Mouse (Mus musculus) macrophage (primary cell): ENCODE measurements around the gene March7. TPM values are rescaled to one million over a fixed set of nuclear protein-coding genes. Genes with fewer than 3 reads are reported as not detected.

Source experiments
- H3K27ac ChIP-seq: fragments of 350-480 bp; formaldehyde crosslinking; 2 replicates; pipeline ENCODE4 v1.9.0; 2021
- H3K36me3 ChIP-seq: fragments of 350-480 bp; formaldehyde crosslinking; 2 replicates; pipeline ENCODE4 v1.9.0; 2021; ENCODE audit errors: inconsistent target
- H3K4me3 ChIP-seq: fragments of 350-480 bp; formaldehyde crosslinking; 2 replicates; pipeline ENCODE4 v1.9.0; 2021; ENCODE audit errors: inconsistent target
- H3K79me2 ChIP-seq: fragments of 350-480 bp; formaldehyde crosslinking; 2 replicates; pipeline ENCODE4 v1.9.0; 2021; ENCODE audit errors: inconsistent target
- WGBS: methylation state at CpG from one replicate; pipeline ENCODE4 v1.1.7; 2026; ENCODE audit warnings: inconsistent platforms; ENCODE audit not compliant: missing documents; 5-methylcytosine and 5-hydroxymethylcytosine counted together
- polyA plus RNA-seq: library from polyadenylated mRNA; stranded (reverse); fragments of 250-400 nt; gene quantifications from 3 replicates; pipeline ENCODE4 v1.2.4, GENCODE M21; 2018; ENCODE audit warnings: inconsistent platforms
- total RNA-seq, 78 experiments: library from RNA; depleted of rRNA; stranded (reverse); fragments of 250-400 nt; gene quantifications; 1 replicate in 9 of 78; 2 replicates in 24 of 78; 3 replicates in 43 of 78; 4 replicates in 2 of 78; pipeline ENCODE4 v1.2.4; 2018; ENCODE audit warnings: inconsistent platforms in 56 of 78

March7 gene
- 100 to 1,000 TPM; 192 to 503 (median 288) TPM for total RNA-seq (2018; cell fraction: chromatin; rRNA removed)
- 10 to 100 TPM; 33.5 to 60.6 (median 41.9) TPM for total RNA-seq (2018; cell fraction: cytosol; rRNA removed)
- 100 to 1,000 TPM; 107 to 319 (median 174) TPM for total RNA-seq (2018; cell fraction: nucleus; rRNA removed)
- 36.4 to 41.1 TPM (median 40.1 TPM) in 3 replicates for polyA plus RNA-seq

DNA sequence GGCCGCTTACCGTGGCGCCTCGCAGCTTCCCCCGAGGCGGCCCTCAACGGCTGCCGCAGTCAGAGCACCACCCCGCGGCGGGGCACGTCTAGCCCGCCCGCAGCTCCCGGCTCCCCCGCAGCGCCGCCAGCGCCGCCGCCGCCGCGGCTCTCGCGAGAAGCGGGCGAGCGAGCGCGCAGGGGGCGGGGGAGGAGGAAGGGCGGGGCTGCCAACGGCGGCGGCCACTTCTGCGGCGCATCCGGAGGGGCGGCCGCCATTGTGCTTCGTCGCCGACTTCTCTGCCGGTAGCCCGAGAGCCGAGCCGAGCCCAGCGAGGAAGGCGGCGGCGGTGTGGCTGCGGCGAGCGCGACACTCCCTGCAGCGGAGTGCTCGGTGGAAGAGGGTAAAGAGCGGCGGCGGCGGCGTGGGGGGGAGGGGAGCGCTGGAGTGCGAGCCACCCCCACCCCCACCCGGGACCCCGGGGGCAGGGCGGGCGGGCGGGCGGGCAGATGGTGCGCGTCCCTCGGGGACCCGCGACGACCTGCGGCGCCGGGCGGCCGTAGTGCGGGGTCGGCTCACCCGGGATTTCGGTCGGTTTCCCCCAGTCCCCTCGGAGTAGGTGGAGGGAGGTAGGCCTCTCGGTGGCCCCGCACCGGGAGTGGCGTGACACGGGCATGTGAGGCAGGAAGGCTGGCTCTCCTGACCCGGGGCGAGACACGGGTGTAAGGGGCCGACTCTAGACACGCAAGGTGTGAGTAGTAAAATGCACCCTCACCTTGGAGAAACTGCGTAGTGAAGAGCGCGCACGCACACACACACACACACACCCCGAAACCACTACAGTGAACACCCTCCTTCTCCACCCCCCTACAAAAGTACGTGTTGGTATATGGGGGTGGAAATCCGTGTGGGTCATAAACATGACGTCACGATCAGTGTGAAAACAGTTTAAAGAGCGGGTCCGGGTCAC lies at the start of gene March7, which contains the start of gene Baz2b:
Gene March7, plus strand, starts transcription at position 185 of the 949 bp plus-strand sequence.
Gene Baz2b, minus strand, starts transcription at position 137 of the 949 bp plus-strand sequence.
- Histone ChIP-seq H3K4me3 (peak within 1 kb of the TSS; percentile 83), H3K36me3 (no peaks in the 10 kb centered on the region), H3K27ac (peak within 1 kb of the TSS; percentile 67), H3K79me2 (peaks cover 65% of the 10 kb centered on the region)
- under 1% methylated on average over 82 of the region's 109 CpGs for WGBS

DNA sequence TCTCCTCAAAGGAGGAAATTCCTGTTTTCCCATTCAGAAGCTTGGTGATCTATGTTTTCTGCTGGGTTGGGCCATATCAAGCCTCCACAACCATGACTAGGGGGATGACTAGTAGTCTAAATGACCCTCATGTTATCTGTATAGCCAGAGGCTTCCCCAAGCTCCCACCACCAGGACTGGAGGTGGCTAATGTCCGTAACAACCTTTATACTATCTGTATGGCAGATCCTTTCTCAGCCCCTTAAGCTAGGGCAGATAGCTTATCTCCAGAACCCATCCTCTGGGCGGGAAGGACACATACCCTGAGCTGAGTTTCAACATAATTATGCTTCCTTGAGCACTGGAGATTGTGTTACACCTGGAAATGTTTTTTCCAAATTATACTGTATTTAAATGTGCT lies 45.9 kb upstream of the March7 start:
- no peaks in the 10 kb centered on the region for H3K79me2 ChIP-seq
- no peaks in the 10 kb centered on the region for H3K36me3 ChIP-seq
- H3K4me3 ChIP-seq = no peak overlapping the region
- no peak overlapping the region for H3K27ac ChIP-seq
- WGBS = 95% methylated on average over 2 of the region's 2 CpGs

DNA sequence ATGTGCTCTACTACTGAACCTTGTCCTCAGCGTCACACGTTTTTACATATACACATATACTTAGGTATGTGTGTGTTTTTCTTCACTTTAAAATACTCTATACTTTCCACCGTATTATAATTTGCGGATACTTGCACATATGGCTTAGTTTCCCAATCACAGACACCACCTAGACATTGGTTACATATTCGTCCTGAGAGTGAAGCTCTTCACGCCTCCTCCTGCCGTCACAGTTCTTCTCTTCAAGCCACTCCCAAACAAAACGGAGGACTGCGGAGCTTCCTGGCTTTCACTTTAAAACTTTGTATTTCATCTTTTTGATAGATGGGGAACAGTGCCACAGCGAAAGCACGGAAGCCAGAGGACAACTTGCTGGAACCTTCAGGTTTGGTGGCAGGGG lies 44.0 kb upstream of the March7 start:
- Histone ChIP-seq H3K4me3 (no peak overlapping the region), H3K27ac (no peak overlapping the region), H3K36me3 (no peaks in the 10 kb centered on the region), H3K79me2 (no peaks in the 10 kb centered on the region)
- WGBS = 82% methylated on average over 11 of the region's 11 CpGs

- WGBS = 91% methylated on average over 4 of the region's 4 CpGs
These were observed 42.8 kb upstream of the March7 start for GRCm38 (mm10) chr2:60166878-60167277.

GRCm38 (mm10) chr2:60171786-60172530 lies 37.7 kb upstream of the March7 start:
- Histone ChIP-seq H3K27ac (peak overlapping the region; percentile 68), H3K4me3 (no peak overlapping the region; the same call in 1 of the 2 replicates), H3K36me3 (no peaks in the 10 kb centered on the region), H3K79me2 (no peaks in the 10 kb centered on the region)
- 41% methylated on average over 7 of the region's 7 CpGs for WGBS

More at GRCm38 (mm10) chr2:60166878-60167277, 42.8 kb upstream of the March7 start:
- H3K4me3 ChIP-seq = no peak overlapping the region
- no peaks in the 10 kb centered on the region for H3K79me2 ChIP-seq
- no peaks in the 10 kb centered on the region for H3K36me3 ChIP-seq
- no peak overlapping the region for H3K27ac ChIP-seq

DNA sequence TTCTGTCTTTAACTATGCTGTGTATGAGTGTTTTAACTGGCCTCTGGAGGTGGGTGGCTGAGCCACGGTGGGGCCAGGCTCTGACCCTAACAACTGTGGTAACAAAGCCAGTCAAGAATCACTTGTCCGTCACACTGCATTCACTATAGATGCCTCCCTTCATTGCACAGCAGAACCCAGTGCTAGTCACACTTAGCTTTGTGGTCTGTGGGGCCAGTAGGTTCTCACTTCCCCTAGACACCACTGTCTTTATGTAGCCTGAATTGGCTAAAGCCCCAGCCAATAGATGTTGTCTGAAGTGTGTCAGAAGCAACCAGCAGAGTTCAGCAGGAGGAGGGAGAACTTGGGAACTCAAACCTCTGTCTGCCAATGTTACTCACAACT lies 37.2 kb upstream of the March7 start:
- H3K79me2 ChIP-seq = no peaks in the 10 kb centered on the region
- peak overlapping the region; percentile 68 for H3K27ac ChIP-seq
- no peak overlapping the region; the same call in 1 of the 2 replicates for H3K4me3 ChIP-seq
- WGBS = 5% methylated on average over 2 of the region's 2 CpGs
- no peaks in the 10 kb centered on the region for H3K36me3 ChIP-seq

- H3K4me3 ChIP-seq = no peak overlapping the region
- peak overlapping the region; percentile 68 for H3K27ac ChIP-seq
- WGBS = 69% methylated on average over 3 of the region's 3 CpGs
- no peaks in the 10 kb centered on the region for H3K36me3 ChIP-seq
- no peaks in the 10 kb centered on the region for H3K79me2 ChIP-seq
These were observed 36.5 kb upstream of the March7 start for GRCm38 (mm10) chr2:60173190-60173589.

- Histone ChIP-seq H3K79me2 (no peaks in the 10 kb centered on the region), H3K4me3 (no peak overlapping the region), H3K27ac (0 out of 2 replicates have a peak overlapping the region, but pooled peaks have one; percentile 68), H3K36me3 (no peaks in the 10 kb centered on the region)
- 81% methylated on average over 4 of the region's 4 CpGs for WGBS
These were observed 36.1 kb upstream of the March7 start for GRCm38 (mm10) chr2:60173595-60173994.

DNA sequence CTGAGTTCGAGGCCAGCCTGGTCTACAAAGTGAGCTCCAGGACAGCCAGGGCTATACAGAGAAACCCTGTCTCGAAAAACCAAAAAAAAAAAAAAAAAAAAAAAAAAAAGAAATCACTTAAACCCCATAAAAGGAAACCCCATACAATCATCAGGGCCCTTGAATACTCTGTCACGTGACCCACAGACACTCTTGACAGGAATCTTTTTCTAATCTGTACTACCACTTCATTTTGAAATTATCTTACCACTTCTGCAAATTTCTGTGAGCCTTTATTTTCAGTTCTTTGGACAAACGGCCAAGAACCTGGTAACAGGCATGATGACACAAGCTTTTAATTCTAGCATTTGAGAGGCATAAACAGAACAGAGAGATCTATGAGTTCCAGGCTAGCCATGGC lies 34.6 kb upstream of the March7 start:
- peak overlapping the region; percentile 56 for H3K27ac ChIP-seq
- no peak overlapping the region for H3K4me3 ChIP-seq
- 27% methylated on average over 2 of the region's 4 CpGs for WGBS
- H3K79me2 ChIP-seq = no peaks in the 10 kb centered on the region
- H3K36me3 ChIP-seq = no peaks in the 10 kb centered on the region

DNA sequence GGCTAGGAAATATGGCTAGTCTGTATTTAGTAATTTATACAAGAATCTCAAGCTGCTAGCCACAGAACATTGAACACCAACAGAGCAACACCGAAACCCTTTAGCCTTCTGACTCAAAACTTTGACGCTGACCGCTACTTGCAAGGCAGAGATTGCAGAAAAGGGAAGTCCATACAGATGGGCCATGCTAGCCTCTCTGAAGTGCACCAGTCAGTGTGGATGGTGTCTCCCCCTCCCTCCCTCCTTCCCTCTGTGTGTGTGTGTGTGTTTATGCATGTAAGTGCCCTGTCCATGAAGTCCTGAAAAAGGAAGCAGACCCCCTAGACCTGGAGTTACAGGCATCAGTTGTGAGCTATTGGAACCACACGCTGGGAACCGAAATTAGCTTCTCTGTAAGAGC lies 33.6 kb upstream of the March7 start:
- Histone ChIP-seq H3K27ac (peak overlapping the region; percentile 56), H3K4me3 (no peak overlapping the region), H3K36me3 (no peaks in the 10 kb centered on the region), H3K79me2 (no peaks in the 10 kb centered on the region)
- WGBS = 18% methylated on average over 4 of the region's 5 CpGs

DNA sequence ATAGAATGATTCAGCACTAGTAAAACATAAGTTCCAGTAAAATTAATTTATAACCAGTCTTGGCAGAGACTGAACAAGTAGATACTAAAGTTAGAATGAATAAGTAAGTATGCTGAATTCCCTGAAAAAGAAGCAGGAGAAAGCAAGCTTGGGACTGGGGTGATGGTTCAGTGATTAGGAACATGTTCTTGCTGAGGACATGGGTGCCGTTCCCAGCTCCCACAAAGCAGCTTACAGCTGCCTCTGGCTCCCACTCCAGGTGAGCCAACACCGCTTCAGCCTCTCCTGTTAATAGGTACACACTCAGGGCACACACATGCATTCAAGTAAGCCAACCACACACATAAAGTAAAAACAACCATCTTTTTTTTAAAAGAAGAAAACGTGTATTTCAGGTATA lies 32.2 kb upstream of the March7 start:
- Histone ChIP-seq H3K36me3 (no peaks in the 10 kb centered on the region), H3K79me2 (no peaks in the 10 kb centered on the region), H3K27ac (no peak overlapping the region), H3K4me3 (no peak overlapping the region)
- 90% methylated on average over 3 of the region's 3 CpGs for WGBS

DNA sequence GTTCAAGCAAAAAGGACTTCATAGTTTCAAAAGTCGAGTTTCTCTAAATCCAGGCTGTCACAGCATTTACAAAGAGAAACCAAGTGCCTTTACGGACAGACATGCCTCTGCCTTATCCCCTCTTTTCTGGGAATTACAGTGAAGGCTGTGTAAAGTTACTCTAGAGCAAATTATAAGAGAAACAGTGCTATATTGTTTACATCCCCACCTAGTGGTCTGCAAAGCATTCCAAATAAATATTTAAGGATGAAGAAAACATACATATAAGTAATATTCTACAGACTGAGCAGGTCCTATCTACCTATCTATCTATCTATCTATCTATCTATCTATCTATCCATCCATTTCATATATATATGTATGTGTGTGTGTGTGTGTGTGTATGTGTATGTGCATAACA lies 28.0 kb upstream of the March7 start:
- Histone ChIP-seq H3K79me2 (no peaks in the 10 kb centered on the region), H3K36me3 (no peaks in the 10 kb centered on the region)
- WGBS = 33% methylated on average over 2 of the region's 2 CpGs

DNA sequence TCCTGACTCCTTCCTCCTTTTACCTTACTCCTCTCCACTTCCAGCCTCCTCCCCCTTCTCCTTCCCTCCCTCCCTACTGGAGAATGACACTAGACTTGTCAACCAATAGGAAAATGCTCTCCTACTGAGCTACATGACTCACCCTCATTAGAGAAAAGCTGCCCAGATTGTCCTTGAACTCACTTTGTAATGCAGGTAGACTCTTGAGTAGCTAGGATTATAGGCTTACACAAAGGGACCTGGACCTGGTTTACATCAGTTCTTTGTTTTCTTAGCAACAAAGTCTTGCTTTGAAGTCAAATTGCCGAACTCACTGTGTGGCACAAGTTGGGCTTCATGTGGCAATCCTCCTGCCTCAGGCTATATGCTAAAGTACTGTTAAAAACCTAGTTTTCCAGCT lies 12.8 kb upstream of the March7 start:
- no peaks in the 10 kb centered on the region for H3K79me2 ChIP-seq
- H3K27ac ChIP-seq = no peak overlapping the region
- H3K36me3 ChIP-seq = no peaks in the 10 kb centered on the region
- no peak overlapping the region for H3K4me3 ChIP-seq
- WGBS = 100% methylated on average over 1 of the region's 1 CpGs

More for the DNA sequence above, 28.0 kb upstream of the March7 start:
- H3K4me3 ChIP-seq = no peak overlapping the region
- H3K27ac ChIP-seq = no peak overlapping the region

GRCm38 (mm10) chr2:60200051-60200562 lies 9.6 kb upstream of the March7 start:
- 77% methylated on average over 5 of the region's 5 CpGs for WGBS

More at GRCm38 (mm10) chr2:60200051-60200562, 9.6 kb upstream of the March7 start:
- H3K36me3 ChIP-seq = no peaks in the 10 kb centered on the region
- no peak overlapping the region for H3K27ac ChIP-seq
- H3K79me2 ChIP-seq = no peaks in the 10 kb centered on the region
- no peak overlapping the region for H3K4me3 ChIP-seq
